In the genomic region with DNA sequence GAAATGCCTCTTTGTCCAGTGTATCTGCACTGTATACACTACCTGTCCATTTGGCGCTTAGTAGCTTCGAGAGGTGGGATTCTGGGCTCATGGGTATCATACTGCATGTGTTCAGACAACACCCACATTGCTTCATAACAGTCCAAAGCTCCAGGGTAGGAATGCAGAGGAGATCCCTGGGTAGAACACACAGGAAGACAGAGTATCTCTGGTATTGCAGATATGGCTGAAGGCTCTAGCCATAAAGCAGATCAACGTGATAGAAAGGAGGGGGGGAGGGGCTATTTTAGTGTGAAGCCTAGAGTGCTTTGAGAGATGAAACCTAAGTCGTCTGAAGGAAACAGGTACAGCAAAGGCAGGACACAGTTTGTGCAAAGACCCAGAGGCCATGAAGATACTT, we compare ENCODE assay signal across 24 mouse cellular contexts. TPM values are rescaled to one million over a fixed set of nuclear protein-coding genes. Genes with fewer than 3 reads are reported as not detected.
DNase-seq lines count a peak whose midpoint lies in the region; ATAC-seq lines count a peak whose summit lies in the region.
"Had no signal": no experiment of that assay in that cellular context is flagged by ENCODE, and none has a peak within 500 bp of the region (broad histone marks: within the 10 kb centered on the region; RNA-seq: fewer than 3 reads in every experiment).

No protein-coding gene starts in this region.

- no peak overlapping the region for H3K4me3 ChIP-seq in heart, embryonic 13.5 days
- H3K4me3 ChIP-seq in heart, embryonic 12.5 days = no peak overlapping the region
- no peak overlapping the region for H3K4me3 ChIP-seq in lung, embryonic 16.5 days (ENCODE audit: low read length)
- H3K4me3 ChIP-seq: embryonic facial prominence, embryonic 13.5 days; forebrain, embryonic 12.5 days; heart, embryonic 15.5 days; hindbrain, embryonic 13.5 days had no signal

- no peak overlapping the region for H3K4me2 ChIP-seq in heart, embryonic 13.5 days
- no peak overlapping the region for H3K4me2 ChIP-seq in heart, embryonic 12.5 days
- no peak overlapping the region for H3K4me2 ChIP-seq in lung, embryonic 16.5 days (ENCODE audit: low read depth, low read length)
- H3K4me2 ChIP-seq: embryonic facial prominence, embryonic 13.5 days; forebrain, embryonic 12.5 days; heart, embryonic 15.5 days; hindbrain, embryonic 13.5 days had no signal

- no peaks in the 10 kb centered on the region for H3K27me3 ChIP-seq in heart, embryonic 13.5 days (replicated peaks)
- H3K27me3 ChIP-seq in heart, embryonic 12.5 days (replicated peaks) = no peaks in the 10 kb centered on the region
- H3K27me3 ChIP-seq in lung, embryonic 16.5 days (ENCODE audit: control insufficient read depth, insufficient read depth, low read depth, low read length) = no peaks in the 10 kb centered on the region
- H3K27me3 ChIP-seq: embryonic facial prominence, embryonic 13.5 days; forebrain, embryonic 12.5 days; heart, embryonic 15.5 days; hindbrain, embryonic 13.5 days had no signal

- no peak overlapping the region for H3K9ac ChIP-seq in heart, embryonic 13.5 days
- no peak overlapping the region for H3K9ac ChIP-seq in heart, embryonic 12.5 days
- H3K9ac ChIP-seq in lung, embryonic 16.5 days (ENCODE audit: low read length) = no peak overlapping the region
- H3K9ac ChIP-seq: embryonic facial prominence, embryonic 13.5 days; forebrain, embryonic 12.5 days; heart, embryonic 15.5 days; hindbrain, embryonic 13.5 days had no signal

- no peaks in the 10 kb centered on the region for H3K9me3 ChIP-seq in heart, embryonic 13.5 days
- H3K9me3 ChIP-seq in heart, embryonic 12.5 days (replicated peaks) = no peaks in the 10 kb centered on the region
- H3K9me3 ChIP-seq in lung, embryonic 16.5 days (ENCODE audit: control insufficient read depth, low read length) = no peaks in the 10 kb centered on the region
- H3K9me3 ChIP-seq: embryonic facial prominence, embryonic 13.5 days; forebrain, embryonic 12.5 days; heart, embryonic 15.5 days; hindbrain, embryonic 13.5 days had no signal

- H3K4me1 ChIP-seq in heart, embryonic 13.5 days = no peaks in the 10 kb centered on the region; the same call in 1 of the 2 replicates
- H3K4me1 ChIP-seq in heart, embryonic 12.5 days (replicated peaks) = no peaks in the 10 kb centered on the region
- no peaks in the 10 kb centered on the region for H3K4me1 ChIP-seq in lung, embryonic 16.5 days (replicated peaks; ENCODE audit: control insufficient read depth, insufficient read depth, low read length)
- H3K4me1 ChIP-seq: embryonic facial prominence, embryonic 13.5 days; forebrain, embryonic 12.5 days; heart, embryonic 15.5 days; hindbrain, embryonic 13.5 days had no signal

- ATAC-seq in heart, embryonic 13.5 days (ENCODE audit: extremely low read depth, insufficient number of reproducible peaks, low FRiP score, low TSS enrichment) = peak; percentile 46; the same call in 1 of the 2 replicates
- no peak for ATAC-seq in heart, embryonic 12.5 days (ENCODE audit: insufficient number of reproducible peaks, low FRiP score)
- ATAC-seq in lung, embryonic 16.5 days (ENCODE audit: low read depth) = 0 out of 2 replicates have a peak, but pooled peaks have one; percentile 17
- ATAC-seq in common myeloid progenitor, adult 5-6 weeks (replicated peaks; ENCODE audit: low read depth, poor library complexity, severe bottlenecking) = 0 out of 2 replicates have a peak, but pooled peaks have one; percentile 10
- ATAC-seq: forebrain, embryonic 16.5 days; hindbrain, postnatal 0 days had no signal

- H3K27ac ChIP-seq in heart, embryonic 13.5 days (replicated peaks) = no peak overlapping the region
- H3K27ac ChIP-seq in heart, embryonic 12.5 days (ENCODE audit: poor library complexity, severe bottlenecking) = no peak overlapping the region
- no peak overlapping the region for H3K27ac ChIP-seq in lung, embryonic 16.5 days (ENCODE audit: low read length)
- H3K27ac ChIP-seq: embryonic facial prominence, embryonic 13.5 days; forebrain, embryonic 12.5 days; heart, embryonic 15.5 days; hindbrain, embryonic 13.5 days; hindbrain, postnatal 0 days had no signal

- DNase-seq in lung, postnatal 4 days = no peak
- no peak for DNase-seq in gastrocnemius, postnatal 25 days
- no peak for DNase-seq in cerebellum, postnatal 14 days
- DNase-seq: adrenal gland, adult 8-10 months; cerebellum, adult 11 months; cerebellum, adult 8-10 months; cerebellum, postnatal 25 days; gastrocnemius, postnatal 10 days; heart, postnatal 14 days had no signal

- 67% methylated on average over 4 of the region's 4 CpGs for WGBS in heart, embryonic 13.5 days
- WGBS in heart, embryonic 12.5 days = 60% methylated on average over 4 of the region's 4 CpGs
- WGBS in lung, embryonic 16.5 days = 66% methylated on average over 4 of the region's 4 CpGs

- no peaks in the 10 kb centered on the region for H3K36me3 ChIP-seq in heart, embryonic 13.5 days
- no peaks in the 10 kb centered on the region for H3K36me3 ChIP-seq in heart, embryonic 12.5 days
- no peaks in the 10 kb centered on the region for H3K36me3 ChIP-seq in lung, embryonic 16.5 days (ENCODE audit: control insufficient read depth, insufficient read depth, low read length)
- H3K36me3 ChIP-seq: embryonic facial prominence, embryonic 13.5 days; forebrain, embryonic 12.5 days; heart, embryonic 15.5 days; hindbrain, embryonic 13.5 days had no signal

RNA-seq across cellular contexts. Expression of a gene that starts 6.4 kb away (rescaled TPM):
- not detected in 2 replicates for polyA plus RNA-seq in heart, embryonic 13.5 days (2015; fragmentation: Nextera tagmentation; extraction: Ambion mirVana)
- not detected in 2 replicates for polyA plus RNA-seq in heart, embryonic 12.5 days (2016; fragmentation: Nextera tagmentation; extraction: Ambion mirVana)
- polyA plus RNA-seq in lung, embryonic 16.5 days (2015; fragmentation: Nextera tagmentation; extraction: Ambion mirVana) = not detected in 2 replicates
- not detected in 2 replicates for total RNA-seq in common myeloid progenitor, adult 5-6 weeks (2017)
- not detected for total RNA-seq in gastrocnemius, postnatal 25 days (2021)
- total RNA-seq: adrenal gland, adult 8-10 months; adrenal gland, postnatal 4 days; CH12.LX; gastrocnemius, postnatal 10 days; heart, postnatal 14 days; hematopoietic stem cell, adult 5-6 weeks; hindbrain, postnatal 0 days had no signal
- polyA plus RNA-seq: brain, embryonic 14.5 days; embryonic facial prominence, embryonic 13.5 days; forebrain, embryonic 12.5 days; forebrain, embryonic 16.5 days; frontal cortex, adult 2 months; heart, embryonic 15.5 days; hindbrain, embryonic 13.5 days; hindbrain, postnatal 0 days had no signal

RNA-seq across cellular contexts. Expression of a gene that starts 15.4 kb away (rescaled TPM):
- 61.7 and 65.1 TPM in 2 replicates for polyA plus RNA-seq in heart, embryonic 13.5 days (2015; fragmentation: Nextera tagmentation; extraction: Ambion mirVana)
- polyA plus RNA-seq in heart, embryonic 12.5 days (2016; fragmentation: Nextera tagmentation; extraction: Ambion mirVana) = 54.8 and 55.0 TPM in 2 replicates
- polyA plus RNA-seq in lung, embryonic 16.5 days (2015; fragmentation: Nextera tagmentation; extraction: Ambion mirVana) = 78.3 and 80.8 TPM in 2 replicates
- total RNA-seq in common myeloid progenitor, adult 5-6 weeks (2017) = 173 and 184 TPM in 2 replicates
- total RNA-seq in gastrocnemius, postnatal 25 days (2021) = 10 to 100 TPM; 43.4 to 55.8 TPM
